Mouse (Mus musculus) C2C12 (cell line): Measurements from ENCODE around the gene Gm10401. TPM values are rescaled to one million over a fixed set of nuclear protein-coding genes. Genes with fewer than 3 reads are reported as not detected.

Experiments
- H3K27me3 ChIP-seq: one replicate; pipeline ENCODE4 v1.6.1; 2011; ENCODE audit not compliant: control insufficient read depth, insufficient read depth, insufficient read length
- H3K36me3 ChIP-seq: one replicate; pipeline ENCODE4 v1.6.1; 2011; ENCODE audit not compliant: control insufficient read depth, insufficient read depth
- H3K4me3 ChIP-seq: one replicate; pipeline ENCODE4 v1.5.1; 2011; ENCODE audit warnings: mild to moderate bottlenecking, control low read depth; ENCODE audit not compliant: poor library complexity, insufficient read depth, severe bottlenecking
- H3K79me2 ChIP-seq: one replicate; pipeline ENCODE4 v1.6.1; 2011; ENCODE audit not compliant: control insufficient read depth, insufficient read depth
- H3K79me3 ChIP-seq: one replicate; pipeline ENCODE4 v1.6.1; 2011; ENCODE audit warnings: low read depth, control low read depth
- H3ac ChIP-seq: one replicate; pipeline ENCODE3; 2011; ENCODE audit warnings: low read depth; ENCODE audit not compliant: control insufficient read depth, insufficient read length
- CEBPB ChIP-seq: IDR thresholded peaks from one replicate; pipeline ENCODE4 v1.6.1; 2011; ENCODE audit warnings: low read depth, mild to moderate bottlenecking, control low read depth, moderate library complexity
- CTCF ChIP-seq: IDR thresholded peaks from one replicate; pipeline ENCODE4 v1.5.1; 2011; ENCODE audit not compliant: control insufficient read depth, insufficient read depth, insufficient read length
- FOSL1 ChIP-seq: IDR thresholded peaks from one replicate; pipeline ENCODE4 v1.8.0; 2011; ENCODE audit warnings: mild to moderate bottlenecking, low read length; ENCODE audit not compliant: poor library complexity, insufficient read depth, severe bottlenecking
- MAX ChIP-seq: IDR thresholded peaks from one replicate; pipeline ENCODE4 v1.6.1; 2011; ENCODE audit warnings: mild to moderate bottlenecking, control low read depth
- MYOD1 ChIP-seq: IDR thresholded peaks from one replicate; pipeline ENCODE4 v1.6.1; 2011; ENCODE audit warnings: low read depth; ENCODE audit not compliant: control insufficient read depth, insufficient read length
- MYOG ChIP-seq: IDR thresholded peaks from one replicate; pipeline ENCODE4 v1.6.1; 2011; ENCODE audit not compliant: control insufficient read depth, insufficient read length; ENCODE audit errors: extremely low read depth
- USF1 ChIP-seq: IDR thresholded peaks from one replicate; pipeline ENCODE4 v1.6.1; 2011; ENCODE audit warnings: low read depth, mild to moderate bottlenecking, control low read depth, moderate library complexity
- polyA plus RNA-seq: library from polyadenylated mRNA; unstranded; fragments of >200 nt; fragmentation: generic; extraction: Trizol; gene quantifications from one replicate; pipeline ENCODE4 v1.2.1, GENCODE M21; 2012; ENCODE audit warnings: missing spikeins

The Gm10401 gene
- polyA plus RNA-seq, 1 experiment = 6.5 TPM

GRCm38 (mm10) chr5:115071096-115071901 is 26.8 kb downstream of the Gm10401 start:
- Histone ChIP-seq H3K79me2 (peaks cover 74% of the 10 kb centered on the region), H3ac (no peak overlapping the region), H3K36me3 (peaks cover 8% of the 10 kb centered on the region), H3K4me3 (no peak overlapping the region), H3K27me3 (no peaks in the 10 kb centered on the region), H3K79me3 (peaks cover 38% of the 10 kb centered on the region)
- TF ChIP-seq CTCF = no peak
- no peak for TF ChIP-seq MAX
- TF ChIP-seq MYOD1 = no peak
- no peak for TF ChIP-seq MYOG
- no peak for TF ChIP-seq FOSL1
- TF ChIP-seq CEBPB = no peak
- TF ChIP-seq USF1 = no peak

GRCm38 (mm10) chr5:115070457-115070856 is 27.6 kb downstream of the Gm10401 start:
- no peak overlapping the region for H3ac ChIP-seq
- TF ChIP-seq MYOD1 (no peak), MAX (no peak), USF1 (no peak), FOSL1 (no peak), CEBPB (no peak), MYOG (no peak), CTCF (no peak)
- no peak overlapping the region for H3K4me3 ChIP-seq
- H3K79me2 ChIP-seq = peaks cover 83% of the 10 kb centered on the region
- H3K36me3 ChIP-seq = peaks cover 8% of the 10 kb centered on the region
- H3K27me3 ChIP-seq = no peaks in the 10 kb centered on the region
- peaks cover 44% of the 10 kb centered on the region for H3K79me3 ChIP-seq

- no peaks in the 10 kb centered on the region for H3K27me3 ChIP-seq
- TF ChIP-seq CEBPB (peak; percentile 42), USF1 (no peak)
- H3ac ChIP-seq = no peak overlapping the region
- H3K36me3 ChIP-seq = no peaks in the 10 kb centered on the region
- no peak overlapping the region for H3K4me3 ChIP-seq
- H3K79me3 ChIP-seq = peaks cover 52% of the 10 kb centered on the region
- peaks cover 87% of the 10 kb centered on the region for H3K79me2 ChIP-seq
Measured at GRCm38 (mm10) chr5:115069611-115070010, 28.5 kb downstream of the Gm10401 start.

GRCm38 (mm10) chr5:115068671-115069421 is 29.2 kb downstream of the Gm10401 start:
- peaks cover 89% of the 10 kb centered on the region for H3K79me2 ChIP-seq
- peaks cover 53% of the 10 kb centered on the region for H3K79me3 ChIP-seq
- H3K4me3 ChIP-seq = no peak overlapping the region
- no peak overlapping the region for H3ac ChIP-seq
- H3K27me3 ChIP-seq = no peaks in the 10 kb centered on the region
- H3K36me3 ChIP-seq = no peaks in the 10 kb centered on the region
- TF ChIP-seq USF1 = no peak
- no peak for TF ChIP-seq CEBPB
- TF ChIP-seq MYOG = no peak
- TF ChIP-seq CTCF = no peak
- no peak for TF ChIP-seq FOSL1
- TF ChIP-seq MAX = no peak
- TF ChIP-seq MYOD1 = no peak

GRCm38 (mm10) chr5:115066245-115066644 is 31.9 kb downstream of the Gm10401 start:
- Histone ChIP-seq H3K27me3 (no peaks in the 10 kb centered on the region), H3K4me3 (no peak overlapping the region), H3K36me3 (no peaks in the 10 kb centered on the region), H3K79me3 (peaks cover 43% of the 10 kb centered on the region), H3ac (no peak overlapping the region), H3K79me2 (peaks cover 77% of the 10 kb centered on the region)
- no peak for TF ChIP-seq MYOG
- no peak for TF ChIP-seq FOSL1
- TF ChIP-seq MAX = no peak
- TF ChIP-seq CEBPB = no peak
- no peak for TF ChIP-seq CTCF
- TF ChIP-seq MYOD1 = no peak
- no peak for TF ChIP-seq USF1

GRCm38 (mm10) chr5:115063391-115063790 is 34.7 kb downstream of the Gm10401 start:
- Histone ChIP-seq H3K4me3 (no peak overlapping the region), H3ac (no peak overlapping the region), H3K27me3 (no peaks in the 10 kb centered on the region), H3K79me2 (peaks cover 84% of the 10 kb centered on the region), H3K79me3 (peaks cover 45% of the 10 kb centered on the region), H3K36me3 (no peaks in the 10 kb centered on the region)
- no peak for TF ChIP-seq CEBPB
- no peak for TF ChIP-seq MYOD1
- no peak for TF ChIP-seq MYOG
- no peak for TF ChIP-seq CTCF
- TF ChIP-seq FOSL1 = no peak
- no peak for TF ChIP-seq MAX
- TF ChIP-seq USF1 = no peak
